Mouse (Mus musculus): ENCODE results near the gene Nav2. TPM values are rescaled to one million over a fixed set of nuclear protein-coding genes. Genes with fewer than 3 reads are reported as not detected.

Gene Nav2
- polyA plus RNA-seq, 1 experiment from 2014 or later = 4.1 TPM

DNA sequence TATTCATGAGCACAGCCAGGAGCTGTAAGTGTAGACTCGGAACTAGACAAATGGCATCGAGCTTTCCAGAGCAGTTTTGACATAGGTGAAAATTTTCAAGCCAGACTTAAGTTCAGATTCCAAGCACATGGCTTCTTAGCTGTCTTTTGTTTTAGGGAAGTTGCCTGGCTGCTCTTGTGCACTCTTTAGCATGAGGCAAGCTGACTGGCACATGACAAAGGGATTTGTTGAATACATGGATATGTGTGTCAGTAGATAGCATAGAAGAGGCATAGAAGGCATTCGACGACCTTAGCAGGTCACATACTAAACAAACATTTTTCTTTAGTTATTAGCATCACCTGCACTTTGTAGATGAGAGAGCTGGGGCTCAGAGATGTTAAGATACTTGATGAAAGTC lies 53.4 kb downstream of the Nav2 start:
- no peaks in the 10 kb centered on the region for H3K36me3 ChIP-seq (ENCODE audit: control insufficient read depth, insufficient read depth)
- H3K9me3 ChIP-seq (replicated peaks; ENCODE audit: control insufficient read depth, low read length) = no peaks in the 10 kb centered on the region
- no peak for ATAC-seq (ENCODE audit: low read depth)
- peaks cover 69% of the 10 kb centered on the region for H3K27me3 ChIP-seq (ENCODE audit: control insufficient read depth, insufficient read depth, low read depth, low read length)
- no peak overlapping the region for H3K4me3 ChIP-seq (ENCODE audit: low read depth, low read length)
- 47% methylated on average over 4 of the region's 4 CpGs for WGBS (ENCODE audit: insufficient replicate concordance)
- no peak overlapping the region for H3K27ac ChIP-seq (ENCODE audit: low read length)
- no peak overlapping the region for H3K4me2 ChIP-seq (ENCODE audit: low read depth, low read length)
- H3K9ac ChIP-seq (ENCODE audit: low read depth, low read length) = no peak overlapping the region
- H3K4me1 ChIP-seq (ENCODE audit: control insufficient read depth, low read depth, low read length) = no peaks in the 10 kb centered on the region

- H3K27me3 ChIP-seq (ENCODE audit: control insufficient read depth, insufficient read depth, low read depth, low read length) = peaks cover 62% of the 10 kb centered on the region
- H3K36me3 ChIP-seq (ENCODE audit: control insufficient read depth, insufficient read depth) = no peaks in the 10 kb centered on the region
- ATAC-seq (ENCODE audit: low read depth) = no peak
- H3K4me3 ChIP-seq (ENCODE audit: low read depth, low read length) = no peak overlapping the region
- no peak overlapping the region for H3K27ac ChIP-seq (ENCODE audit: low read length)
- H3K4me2 ChIP-seq (ENCODE audit: low read depth, low read length) = no peak overlapping the region
- 32% methylated on average over 5 of the region's 5 CpGs for WGBS (ENCODE audit: insufficient replicate concordance)
- no peak overlapping the region for H3K9ac ChIP-seq (ENCODE audit: low read depth, low read length)
- H3K9me3 ChIP-seq (replicated peaks; ENCODE audit: control insufficient read depth, low read length) = no peaks in the 10 kb centered on the region
- H3K4me1 ChIP-seq (ENCODE audit: control insufficient read depth, low read depth, low read length) = no peaks in the 10 kb centered on the region
Observed at GRCm38 (mm10) chr7:48963112-48963511, 54.6 kb downstream of the Nav2 start.

- no peak overlapping the region for H3K27ac ChIP-seq (ENCODE audit: low read length)
- no peak overlapping the region for H3K4me3 ChIP-seq (ENCODE audit: low read depth, low read length)
Observed at GRCm38 (mm10) chr7:48963554-48963953, 55.0 kb downstream of the Nav2 start.

DNA sequence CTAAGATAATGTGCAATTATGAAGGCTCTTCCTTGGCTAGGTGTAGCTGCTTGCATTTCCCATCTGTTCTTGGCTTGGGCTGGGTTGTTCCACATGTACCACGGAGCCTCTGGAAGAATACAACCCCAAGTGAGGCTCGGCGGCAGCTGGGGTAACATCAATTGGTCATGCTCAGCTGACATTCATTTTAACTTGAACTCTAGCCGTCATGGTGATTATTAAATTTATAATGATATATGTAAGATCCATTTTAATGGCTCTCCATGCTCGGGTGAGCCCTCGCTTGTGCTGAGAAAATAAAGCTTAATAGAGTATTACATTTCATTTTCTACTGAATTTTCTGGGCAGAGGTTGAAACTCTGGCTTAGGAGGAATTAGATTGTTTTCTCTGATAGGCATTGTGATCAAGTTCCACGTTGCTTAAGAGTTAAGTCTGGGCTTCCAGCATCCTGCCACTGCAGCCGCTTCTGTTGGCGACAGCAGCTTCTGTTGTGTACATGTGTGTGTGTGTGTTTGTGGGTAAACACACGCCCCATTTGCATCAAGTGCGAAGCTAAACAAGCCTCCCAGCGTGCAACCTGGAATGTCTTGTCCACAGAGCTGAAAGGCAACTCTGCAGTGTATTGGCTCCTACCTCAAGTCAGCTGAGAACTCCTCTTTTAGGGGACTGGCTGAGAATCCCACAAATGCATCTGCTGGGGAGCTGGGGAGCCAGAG lies 57.4 kb downstream of the Nav2 start:
- no peak for ATAC-seq (ENCODE audit: low read depth)

More at GRCm38 (mm10) chr7:48963554-48963953, 55.0 kb downstream of the Nav2 start:
- Histone ChIP-seq H3K9me3 (replicated peaks; ENCODE audit: control insufficient read depth, low read length) (no peaks in the 10 kb centered on the region), H3K4me1 (ENCODE audit: control insufficient read depth, low read depth, low read length) (no peaks in the 10 kb centered on the region), H3K9ac (ENCODE audit: low read depth, low read length) (no peak overlapping the region), H3K27me3 (ENCODE audit: control insufficient read depth, insufficient read depth, low read depth, low read length) (peaks cover 57% of the 10 kb centered on the region), H3K36me3 (ENCODE audit: control insufficient read depth, insufficient read depth) (no peaks in the 10 kb centered on the region), H3K4me2 (ENCODE audit: low read depth, low read length) (no peak overlapping the region)
- WGBS (ENCODE audit: insufficient replicate concordance) = 56% methylated on average over 4 of the region's 4 CpGs
- no peak for ATAC-seq (ENCODE audit: low read depth)

DNA sequence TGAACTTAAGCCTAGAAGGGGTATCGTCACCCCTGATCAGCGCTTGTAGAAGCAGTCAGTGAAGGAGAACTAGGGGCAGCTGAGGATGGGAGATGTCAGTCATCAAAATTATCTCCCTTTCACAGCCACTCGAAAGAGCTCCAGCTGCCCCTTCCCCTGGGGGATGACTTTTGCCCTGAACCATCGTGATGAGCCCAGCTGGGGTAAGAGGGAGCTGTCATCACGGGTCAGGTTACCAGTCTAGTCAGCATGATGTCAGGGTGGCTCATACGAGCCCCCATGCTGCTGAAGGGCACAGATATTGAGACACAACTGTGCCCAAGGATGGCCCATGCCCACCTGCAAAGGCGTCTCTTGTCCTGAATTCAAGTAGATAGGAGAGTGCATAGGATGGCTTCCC lies 72.5 kb downstream of the Nav2 start:
- no peak overlapping the region for H3K9ac ChIP-seq (ENCODE audit: low read depth, low read length)
- no peaks in the 10 kb centered on the region; the same call in 1 of the 2 replicates for H3K27me3 ChIP-seq (ENCODE audit: control insufficient read depth, insufficient read depth, low read depth, low read length)
- no peaks in the 10 kb centered on the region for H3K4me1 ChIP-seq (ENCODE audit: control insufficient read depth, low read depth, low read length)
- no peak overlapping the region for H3K27ac ChIP-seq (ENCODE audit: low read length)
- ATAC-seq (ENCODE audit: low read depth) = no peak
- no peak overlapping the region for H3K4me3 ChIP-seq (ENCODE audit: low read depth, low read length)
- H3K4me2 ChIP-seq (ENCODE audit: low read depth, low read length) = no peak overlapping the region
- 51% methylated on average over 7 of the region's 7 CpGs for WGBS (ENCODE audit: insufficient replicate concordance)
- no peaks in the 10 kb centered on the region for H3K9me3 ChIP-seq (replicated peaks; ENCODE audit: control insufficient read depth, low read length)
- no peaks in the 10 kb centered on the region for H3K36me3 ChIP-seq (ENCODE audit: control insufficient read depth, insufficient read depth)

More for the DNA sequence above, 57.4 kb downstream of the Nav2 start:
- Histone ChIP-seq H3K9ac (ENCODE audit: low read depth, low read length) (no peak overlapping the region), H3K4me3 (ENCODE audit: low read depth, low read length) (no peak overlapping the region), H3K36me3 (ENCODE audit: control insufficient read depth, insufficient read depth) (no peaks in the 10 kb centered on the region), H3K27me3 (ENCODE audit: control insufficient read depth, insufficient read depth, low read depth, low read length) (peaks cover 33% of the 10 kb centered on the region), H3K27ac (ENCODE audit: low read length) (no peak overlapping the region), H3K4me2 (ENCODE audit: low read depth, low read length) (no peak overlapping the region), H3K9me3 (replicated peaks; ENCODE audit: control insufficient read depth, low read length) (no peaks in the 10 kb centered on the region), H3K4me1 (ENCODE audit: control insufficient read depth, low read depth, low read length) (no peaks in the 10 kb centered on the region)
- 53% methylated on average over 12 of the region's 12 CpGs for WGBS (ENCODE audit: insufficient replicate concordance)

GRCm38 (mm10) chr7:48981814-48982213 lies 73.3 kb downstream of the Nav2 start:
- Histone ChIP-seq H3K4me3 (ENCODE audit: low read depth, low read length) (no peak overlapping the region), H3K27me3 (ENCODE audit: control insufficient read depth, insufficient read depth, low read depth, low read length) (no peaks in the 10 kb centered on the region; the same call in 1 of the 2 replicates), H3K4me2 (ENCODE audit: low read depth, low read length) (no peak overlapping the region), H3K4me1 (ENCODE audit: control insufficient read depth, low read depth, low read length) (no peaks in the 10 kb centered on the region), H3K36me3 (ENCODE audit: control insufficient read depth, insufficient read depth) (no peaks in the 10 kb centered on the region), H3K9ac (ENCODE audit: low read depth, low read length) (no peak overlapping the region), H3K27ac (ENCODE audit: low read length) (no peak overlapping the region), H3K9me3 (replicated peaks; ENCODE audit: control insufficient read depth, low read length) (no peaks in the 10 kb centered on the region)
- ATAC-seq (ENCODE audit: low read depth) = no peak
- WGBS (ENCODE audit: insufficient replicate concordance) = 56% methylated on average over 3 of the region's 3 CpGs

DNA sequence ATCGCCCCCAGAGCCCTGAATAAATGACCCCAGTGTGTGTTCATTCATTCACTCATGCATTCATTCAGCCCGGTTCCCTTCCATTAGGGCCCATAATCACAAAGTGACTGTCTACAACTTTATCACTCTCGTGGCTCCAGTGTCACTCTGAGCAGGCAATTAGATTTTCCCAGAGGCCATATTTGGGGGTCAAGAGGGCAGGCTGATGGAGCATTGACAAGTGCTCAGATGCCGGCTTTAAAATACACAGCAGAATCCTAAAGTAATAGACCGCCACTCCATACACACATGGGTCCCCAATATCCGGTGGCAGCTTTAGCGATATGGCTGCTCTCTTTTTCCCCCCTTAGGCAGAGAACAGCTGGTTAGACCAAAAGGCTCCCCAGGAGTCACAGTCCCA lies 74.1 kb downstream of the Nav2 start:
- 70% methylated on average over 7 of the region's 7 CpGs for WGBS (ENCODE audit: insufficient replicate concordance)

DNA sequence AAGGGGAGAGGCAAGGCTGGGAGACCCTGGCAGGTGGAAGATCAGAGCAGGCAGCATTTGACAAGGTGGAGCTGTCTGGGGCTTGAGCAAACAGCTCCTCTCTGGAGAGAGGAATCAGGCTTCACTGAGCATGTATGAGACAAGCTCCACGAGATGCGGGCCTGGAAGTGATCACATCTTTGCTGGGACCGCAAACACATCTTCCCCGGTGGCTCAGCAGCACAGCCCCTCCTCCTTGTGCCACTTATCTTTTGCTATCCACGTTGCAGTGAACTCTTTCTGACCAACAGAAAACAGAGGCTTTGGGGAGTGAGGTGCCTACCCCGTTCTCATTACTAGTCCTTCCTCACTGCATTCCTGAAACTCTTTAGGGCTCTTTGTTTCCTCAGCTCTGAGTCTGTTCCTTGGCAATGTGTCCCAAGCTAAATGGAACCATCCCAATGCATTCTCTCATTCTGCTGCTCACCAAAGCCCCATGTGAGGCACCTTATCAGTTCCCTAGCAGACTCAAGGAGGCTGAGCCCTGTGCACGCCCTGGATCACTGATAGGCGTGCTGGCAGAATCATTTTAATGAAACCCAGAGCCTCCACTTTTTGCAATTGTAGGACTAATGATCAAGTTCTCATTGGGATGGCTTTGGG lies 83.5 kb downstream of the Nav2 start:
- H3K9ac ChIP-seq (ENCODE audit: low read depth, low read length) = peak overlapping the region; percentile 51
- WGBS (ENCODE audit: insufficient replicate concordance) = 6% methylated on average over 8 of the region's 8 CpGs
- no peaks in the 10 kb centered on the region for H3K9me3 ChIP-seq (replicated peaks; ENCODE audit: control insufficient read depth, low read length)
- no peaks in the 10 kb centered on the region for H3K36me3 ChIP-seq (ENCODE audit: control insufficient read depth, insufficient read depth)
- peak overlapping the region; percentile 44 for H3K4me3 ChIP-seq (ENCODE audit: low read depth, low read length)
- peaks cover 16% of the 10 kb centered on the region for H3K27me3 ChIP-seq (ENCODE audit: control insufficient read depth, insufficient read depth, low read depth, low read length)
- ATAC-seq (ENCODE audit: low read depth) = peak; percentile 98
- H3K4me2 ChIP-seq (ENCODE audit: low read depth, low read length) = peak overlapping the region; percentile 75
- H3K27ac ChIP-seq (ENCODE audit: low read length) = peak overlapping the region; percentile 96
- H3K4me1 ChIP-seq (ENCODE audit: control insufficient read depth, low read depth, low read length) = peaks cover 26% of the 10 kb centered on the region

More for the DNA sequence above, 74.1 kb downstream of the Nav2 start:
- no peak overlapping the region for H3K9ac ChIP-seq (ENCODE audit: low read depth, low read length)
- no peaks in the 10 kb centered on the region for H3K36me3 ChIP-seq (ENCODE audit: control insufficient read depth, insufficient read depth)
- no peak overlapping the region for H3K4me2 ChIP-seq (ENCODE audit: low read depth, low read length)
- H3K4me3 ChIP-seq (ENCODE audit: low read depth, low read length) = no peak overlapping the region
- H3K9me3 ChIP-seq (replicated peaks; ENCODE audit: control insufficient read depth, low read length) = no peaks in the 10 kb centered on the region
- H3K27ac ChIP-seq (ENCODE audit: low read length) = no peak overlapping the region
- no peak for ATAC-seq (ENCODE audit: low read depth)
- H3K4me1 ChIP-seq (ENCODE audit: control insufficient read depth, low read depth, low read length) = no peaks in the 10 kb centered on the region
- no peaks in the 10 kb centered on the region; the same call in 1 of the 2 replicates for H3K27me3 ChIP-seq (ENCODE audit: control insufficient read depth, insufficient read depth, low read depth, low read length)

DNA sequence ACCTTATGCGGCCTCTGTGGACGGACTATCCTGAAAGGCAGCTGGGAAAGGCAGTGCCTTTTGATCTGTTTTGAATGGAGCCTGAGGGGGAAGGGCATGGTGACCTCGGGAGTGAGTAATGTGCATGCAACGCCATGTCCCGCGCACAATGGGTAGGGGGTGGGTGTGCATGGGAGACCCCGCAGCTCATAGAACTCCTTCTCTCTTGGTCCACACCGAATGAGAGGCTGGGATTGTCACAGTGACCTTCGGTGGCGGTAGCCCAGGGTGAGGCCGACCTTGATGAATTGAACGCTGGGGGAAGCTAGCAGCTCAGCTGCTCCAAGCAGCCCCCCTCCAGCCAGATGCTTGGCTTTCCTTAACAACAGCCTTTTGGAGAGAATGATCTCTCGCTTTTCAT lies 86.7 kb downstream of the Nav2 start:
- Histone ChIP-seq H3K4me1 (ENCODE audit: control insufficient read depth, low read depth, low read length) (peaks cover 26% of the 10 kb centered on the region), H3K4me3 (ENCODE audit: low read depth, low read length) (no peak overlapping the region), H3K27me3 (ENCODE audit: control insufficient read depth, insufficient read depth, low read depth, low read length) (peaks cover 21% of the 10 kb centered on the region), H3K36me3 (ENCODE audit: control insufficient read depth, insufficient read depth) (no peaks in the 10 kb centered on the region), H3K9me3 (replicated peaks; ENCODE audit: control insufficient read depth, low read length) (no peaks in the 10 kb centered on the region), H3K4me2 (ENCODE audit: low read depth, low read length) (no peak overlapping the region), H3K27ac (ENCODE audit: low read length) (no peak overlapping the region), H3K9ac (ENCODE audit: low read depth, low read length) (no peak overlapping the region)
- ATAC-seq (ENCODE audit: low read depth) = no peak
- 32% methylated on average over 13 of the region's 13 CpGs for WGBS (ENCODE audit: insufficient replicate concordance)

Measured in liver, embryonic 16.5 days (tissue).